Mouse (Mus musculus): ENCODE results near the gene Fyn. TPM values are rescaled to one million over a fixed set of nuclear protein-coding genes. Genes with fewer than 3 reads are reported as not detected.

Fyn gene
- polyA plus RNA-seq, 1 experiment: 35.5 TPM

GRCm38 (mm10) chr10:39559321-39559720, 190.7 kb downstream of the Fyn start:
- H3K4me1 ChIP-seq (ENCODE audit: control insufficient read depth, insufficient read depth, low read length): peaks cover 4% of the 10 kb centered on the region; the same call in 1 of the 2 replicates
- no peak overlapping the region for H3K4me3 ChIP-seq (ENCODE audit: insufficient read depth, low read length)
- no peak for TF ChIP-seq CTCF (IDR thresholded peaks at IDR 0.05; ENCODE audit: low read depth, low read length)
- TF ChIP-seq POLR2A (IDR thresholded peaks at IDR 0.05; ENCODE audit: borderline replicate concordance, low read depth, low read length): no peak
- no peak overlapping the region for H3K27ac ChIP-seq (ENCODE audit: insufficient read depth, low read depth, low read length)

- H3K4me3 ChIP-seq (ENCODE audit: insufficient read depth, low read length): no peak overlapping the region
- TF ChIP-seq POLR2A (IDR thresholded peaks at IDR 0.05; ENCODE audit: borderline replicate concordance, low read depth, low read length) (no peak), CTCF (IDR thresholded peaks at IDR 0.05; ENCODE audit: low read depth, low read length) (no peak)
These were observed 193.7 kb downstream of the Fyn start for GRCm38 (mm10) chr10:39562383-39562782.

GRCm38 (mm10) chr10:39563552-39564223, 195.0 kb downstream of the Fyn start:
- Histone ChIP-seq H3K4me1 (ENCODE audit: control insufficient read depth, insufficient read depth, low read length) (peaks cover 4% of the 10 kb centered on the region; the same call in 1 of the 2 replicates), H3K27ac (ENCODE audit: insufficient read depth, low read depth, low read length) (no peak overlapping the region), H3K4me3 (ENCODE audit: insufficient read depth, low read length) (no peak overlapping the region)
- TF ChIP-seq CTCF (IDR thresholded peaks at IDR 0.05; ENCODE audit: low read depth, low read length) (no peak), POLR2A (IDR thresholded peaks at IDR 0.05; ENCODE audit: borderline replicate concordance, low read depth, low read length) (no peak)

More at GRCm38 (mm10) chr10:39562383-39562782, 193.7 kb downstream of the Fyn start:
- Histone ChIP-seq H3K27ac (ENCODE audit: insufficient read depth, low read depth, low read length) (no peak overlapping the region), H3K4me1 (ENCODE audit: control insufficient read depth, insufficient read depth, low read length) (peaks cover 4% of the 10 kb centered on the region; the same call in 1 of the 2 replicates)

GRCm38 (mm10) chr10:39566901-39567300, 198.2 kb downstream of the Fyn start:
- TF ChIP-seq CTCF (IDR thresholded peaks at IDR 0.05; ENCODE audit: low read depth, low read length) (no peak), POLR2A (IDR thresholded peaks at IDR 0.05; ENCODE audit: borderline replicate concordance, low read depth, low read length) (no peak)
- Histone ChIP-seq H3K27ac (ENCODE audit: insufficient read depth, low read depth, low read length) (no peak overlapping the region), H3K4me1 (ENCODE audit: control insufficient read depth, insufficient read depth, low read length) (peaks cover 5% of the 10 kb centered on the region), H3K4me3 (ENCODE audit: insufficient read depth, low read length) (no peak overlapping the region)

- TF ChIP-seq CTCF (IDR thresholded peaks at IDR 0.05; ENCODE audit: low read depth, low read length) (no peak), POLR2A (IDR thresholded peaks at IDR 0.05; ENCODE audit: borderline replicate concordance, low read depth, low read length) (no peak)
- Histone ChIP-seq H3K27ac (ENCODE audit: insufficient read depth, low read depth, low read length) (no peak overlapping the region), H3K4me3 (ENCODE audit: insufficient read depth, low read length) (no peak overlapping the region), H3K4me1 (ENCODE audit: control insufficient read depth, insufficient read depth, low read length) (peaks cover 5% of the 10 kb centered on the region)
These were observed 200.3 kb downstream of the Fyn start for GRCm38 (mm10) chr10:39568991-39569390.

- Histone ChIP-seq H3K4me3 (ENCODE audit: insufficient read depth, low read length) (no peak overlapping the region), H3K27ac (ENCODE audit: insufficient read depth, low read depth, low read length) (no peak overlapping the region), H3K4me1 (ENCODE audit: control insufficient read depth, insufficient read depth, low read length) (peaks cover 5% of the 10 kb centered on the region)
- TF ChIP-seq POLR2A (IDR thresholded peaks at IDR 0.05; ENCODE audit: borderline replicate concordance, low read depth, low read length) (no peak), CTCF (IDR thresholded peaks at IDR 0.05; ENCODE audit: low read depth, low read length) (no peak)
These were observed 202.4 kb downstream of the Fyn start for GRCm38 (mm10) chr10:39571011-39571410.

GRCm38 (mm10) chr10:39572050-39572671, 203.5 kb downstream of the Fyn start:
- no peak overlapping the region for H3K27ac ChIP-seq (ENCODE audit: insufficient read depth, low read depth, low read length)
- TF ChIP-seq POLR2A (IDR thresholded peaks at IDR 0.05; ENCODE audit: borderline replicate concordance, low read depth, low read length): no peak
- TF ChIP-seq CTCF (IDR thresholded peaks at IDR 0.05; ENCODE audit: low read depth, low read length): no peak
- H3K4me1 ChIP-seq (ENCODE audit: control insufficient read depth, insufficient read depth, low read length): peaks cover 5% of the 10 kb centered on the region
- no peak overlapping the region for H3K4me3 ChIP-seq (ENCODE audit: insufficient read depth, low read length)

GRCm38 (mm10) chr10:39572672-39573051, 204.0 kb downstream of the Fyn start:
- no peak overlapping the region for H3K4me3 ChIP-seq (ENCODE audit: insufficient read depth, low read length)
- H3K27ac ChIP-seq (ENCODE audit: insufficient read depth, low read depth, low read length): no peak overlapping the region
- H3K4me1 ChIP-seq (ENCODE audit: control insufficient read depth, insufficient read depth, low read length): peaks cover 5% of the 10 kb centered on the region
- TF ChIP-seq POLR2A (IDR thresholded peaks at IDR 0.05; ENCODE audit: borderline replicate concordance, low read depth, low read length) (no peak), CTCF (IDR thresholded peaks at IDR 0.05; ENCODE audit: low read depth, low read length) (no peak)

GRCm38 (mm10) chr10:39576466-39576865, 207.8 kb downstream of the Fyn start:
- TF ChIP-seq POLR2A (IDR thresholded peaks at IDR 0.05; ENCODE audit: borderline replicate concordance, low read depth, low read length) (no peak), CTCF (IDR thresholded peaks at IDR 0.05; ENCODE audit: low read depth, low read length) (no peak)
- H3K27ac ChIP-seq (ENCODE audit: insufficient read depth, low read depth, low read length): no peak overlapping the region
- H3K4me1 ChIP-seq (ENCODE audit: control insufficient read depth, insufficient read depth, low read length): no peaks in the 10 kb centered on the region
- no peak overlapping the region for H3K4me3 ChIP-seq (ENCODE audit: insufficient read depth, low read length)

- Histone ChIP-seq H3K4me3 (ENCODE audit: insufficient read depth, low read length) (no peak overlapping the region), H3K27ac (ENCODE audit: insufficient read depth, low read depth, low read length) (no peak overlapping the region), H3K4me1 (ENCODE audit: control insufficient read depth, insufficient read depth, low read length) (no peaks in the 10 kb centered on the region)
- no peak for TF ChIP-seq POLR2A (IDR thresholded peaks at IDR 0.05; ENCODE audit: borderline replicate concordance, low read depth, low read length)
- TF ChIP-seq CTCF (IDR thresholded peaks at IDR 0.05; ENCODE audit: low read depth, low read length): no peak
These were observed 211.8 kb downstream of the Fyn start for GRCm38 (mm10) chr10:39580477-39580876.

Data from bone marrow macrophage, adult 2 months (primary cell).